Comparison of ENCODE assay signal across 26 mouse cellular contexts in genomic region chr1:60636802-60637452, GRCm38 (mm10).
"Had no signal": no experiment of that assay in that cellular context is flagged by ENCODE, and none has a peak within 500 bp of the region (broad histone marks: within the 10 kb centered on the region; RNA-seq: fewer than 3 reads in every experiment).

No protein-coding gene starts in this region.

- H3K4me2 ChIP-seq: heart, embryonic 12.5 days; hindbrain, embryonic 12.5 days; hindbrain, embryonic 14.5 days; kidney, embryonic 15.5 days; limb, embryonic 12.5 days had no signal

- H3K9ac ChIP-seq: heart, embryonic 12.5 days; hindbrain, embryonic 12.5 days; hindbrain, embryonic 14.5 days; kidney, embryonic 15.5 days; limb, embryonic 12.5 days; liver, embryonic 14.5 days had no signal

- H3K9me3 ChIP-seq: heart, embryonic 10.5 days; heart, embryonic 12.5 days; hindbrain, embryonic 10.5 days; hindbrain, embryonic 12.5 days; kidney, embryonic 15.5 days; limb, embryonic 10.5 days; limb, embryonic 12.5 days had no signal

- DNase-seq: gastrocnemius, adult 2 months; gastrocnemius, postnatal 10 days; gastrocnemius, postnatal 25 days; heart, adult 18-20 months; heart, postnatal 10 days; heart, postnatal 4 days; kidney, adult 11 months; kidney, adult 9 months; kidney, postnatal 14 days; kidney, postnatal 36 days; layer of hippocampus, adult 9-11 months; layer of hippocampus, postnatal 36 days; liver had no signal

- H3K4me1 ChIP-seq: heart, embryonic 10.5 days; heart, embryonic 12.5 days; hindbrain, embryonic 10.5 days; hindbrain, embryonic 12.5 days; limb, embryonic 12.5 days had no signal

- H3K4me3 ChIP-seq: gastrocnemius, adult 2 months; heart, embryonic 10.5 days; heart, embryonic 12.5 days; hindbrain, embryonic 10.5 days; hindbrain, embryonic 12.5 days; kidney, embryonic 15.5 days; left cerebral cortex, adult 2 months; limb, embryonic 10.5 days; limb, embryonic 12.5 days had no signal

- H3K27me3 ChIP-seq: heart, embryonic 12.5 days; hindbrain, embryonic 12.5 days; kidney, embryonic 15.5 days; limb, embryonic 12.5 days had no signal

- H3K27ac ChIP-seq: gastrocnemius, adult 2 months; heart, embryonic 10.5 days; hindbrain, embryonic 10.5 days; hindbrain, embryonic 12.5 days; hindbrain, embryonic 14.5 days; kidney, embryonic 15.5 days; kidney, postnatal 0 days; left cerebral cortex, adult 2 months; limb, embryonic 10.5 days; limb, embryonic 12.5 days; liver, embryonic 14.5 days had no signal

- H3K36me3 ChIP-seq: heart, embryonic 10.5 days; heart, embryonic 12.5 days; hindbrain, embryonic 10.5 days; hindbrain, embryonic 12.5 days; kidney, embryonic 15.5 days; limb, embryonic 10.5 days; limb, embryonic 12.5 days had no signal

- ATAC-seq: hindbrain, embryonic 16.5 days; inflammation-experienced regulatory T-cells, adult 6 months had no signal
